Mouse (Mus musculus): ENCODE measurements around the gene Aff3. TPM values are rescaled to one million over a fixed set of nuclear protein-coding genes. Genes with fewer than 3 reads are reported as not detected.
A peak's percentile ranks its signal among the peaks of the same experiment; 100 is the strongest.

Aff3 gene
- polyA plus RNA-seq, 1 experiment from 2014 or later: 9.6 TPM

GRCm38 (mm10) chr1:38503431-38504089 is 161.2 kb downstream of the Aff3 start:
- peak overlapping the region; percentile 39; the same call in 1 of the 2 replicates for H3K27ac ChIP-seq (ENCODE audit: low read length)

GRCm38 (mm10) chr1:38502797-38503196 is 162.0 kb downstream of the Aff3 start:
- ATAC-seq: peak; percentile 79
- no peaks in the 10 kb centered on the region for H3K9me3 ChIP-seq (replicated peaks; ENCODE audit: control insufficient read depth, low read length, poor library complexity, severe bottlenecking)
- H3K4me2 ChIP-seq (ENCODE audit: low read length): no peak overlapping the region
- WGBS: 26% methylated on average over 7 of the region's 7 CpGs
- H3K27me3 ChIP-seq (ENCODE audit: control insufficient read depth, insufficient read depth, low read depth, low read length): no peaks in the 10 kb centered on the region
- H3K9ac ChIP-seq (ENCODE audit: low read depth, low read length): no peak overlapping the region
- peak overlapping the region; percentile 54; the same call in 1 of the 2 replicates for H3K27ac ChIP-seq (ENCODE audit: low read length)
- no peaks in the 10 kb centered on the region for H3K36me3 ChIP-seq (ENCODE audit: control insufficient read depth, insufficient read depth, low read length)
- peaks cover 19% of the 10 kb centered on the region for H3K4me1 ChIP-seq (ENCODE audit: control insufficient read depth, insufficient read depth, low read length)
- no peak overlapping the region for H3K4me3 ChIP-seq (ENCODE audit: low read depth, low read length)

More at GRCm38 (mm10) chr1:38503431-38504089, 161.2 kb downstream of the Aff3 start:
- no peaks in the 10 kb centered on the region for H3K36me3 ChIP-seq (ENCODE audit: control insufficient read depth, insufficient read depth, low read length)
- no peak overlapping the region for H3K4me2 ChIP-seq (ENCODE audit: low read length)
- H3K4me3 ChIP-seq (ENCODE audit: low read depth, low read length): no peak overlapping the region
- 32% methylated on average over 13 of the region's 13 CpGs for WGBS
- peak; percentile 16; the same call in 1 of the 2 replicates for ATAC-seq
- H3K27me3 ChIP-seq (ENCODE audit: control insufficient read depth, insufficient read depth, low read depth, low read length): no peaks in the 10 kb centered on the region
- H3K9me3 ChIP-seq (replicated peaks; ENCODE audit: control insufficient read depth, low read length, poor library complexity, severe bottlenecking): no peaks in the 10 kb centered on the region
- H3K4me1 ChIP-seq (ENCODE audit: control insufficient read depth, insufficient read depth, low read length): peaks cover 16% of the 10 kb centered on the region
- no peak overlapping the region for H3K9ac ChIP-seq (ENCODE audit: low read depth, low read length)

- Histone ChIP-seq H3K4me2 (ENCODE audit: low read length) (no peak overlapping the region), H3K27ac (ENCODE audit: low read length) (no peak overlapping the region), H3K36me3 (ENCODE audit: control insufficient read depth, insufficient read depth, low read length) (no peaks in the 10 kb centered on the region), H3K9me3 (replicated peaks; ENCODE audit: control insufficient read depth, low read length, poor library complexity, severe bottlenecking) (no peaks in the 10 kb centered on the region), H3K27me3 (ENCODE audit: control insufficient read depth, insufficient read depth, low read depth, low read length) (no peaks in the 10 kb centered on the region), H3K9ac (ENCODE audit: low read depth, low read length) (no peak overlapping the region), H3K4me3 (ENCODE audit: low read depth, low read length) (no peak overlapping the region), H3K4me1 (ENCODE audit: control insufficient read depth, insufficient read depth, low read length) (peaks cover 28% of the 10 kb centered on the region)
- WGBS: 88% methylated on average over 7 of the region's 7 CpGs
- ATAC-seq: no peak
Observed at GRCm38 (mm10) chr1:38501231-38501630, 163.5 kb downstream of the Aff3 start.

GRCm38 (mm10) chr1:38499500-38499899 is 165.3 kb downstream of the Aff3 start:
- no peak for ATAC-seq
- peaks cover 28% of the 10 kb centered on the region for H3K4me1 ChIP-seq (ENCODE audit: control insufficient read depth, insufficient read depth, low read length)
- H3K36me3 ChIP-seq (ENCODE audit: control insufficient read depth, insufficient read depth, low read length): no peaks in the 10 kb centered on the region
- WGBS: 87% methylated on average over 6 of the region's 6 CpGs
- no peaks in the 10 kb centered on the region for H3K27me3 ChIP-seq (ENCODE audit: control insufficient read depth, insufficient read depth, low read depth, low read length)
- H3K27ac ChIP-seq (ENCODE audit: low read length): no peak overlapping the region
- no peak overlapping the region for H3K4me3 ChIP-seq (ENCODE audit: low read depth, low read length)
- no peak overlapping the region for H3K4me2 ChIP-seq (ENCODE audit: low read length)
- no peaks in the 10 kb centered on the region for H3K9me3 ChIP-seq (replicated peaks; ENCODE audit: control insufficient read depth, low read length, poor library complexity, severe bottlenecking)
- no peak overlapping the region for H3K9ac ChIP-seq (ENCODE audit: low read depth, low read length)

GRCm38 (mm10) chr1:38497576-38497975 is 167.2 kb downstream of the Aff3 start:
- H3K27ac ChIP-seq (ENCODE audit: low read length): no peak overlapping the region
- H3K4me1 ChIP-seq (ENCODE audit: control insufficient read depth, insufficient read depth, low read length): peaks cover 21% of the 10 kb centered on the region
- H3K9me3 ChIP-seq (replicated peaks; ENCODE audit: control insufficient read depth, low read length, poor library complexity, severe bottlenecking): no peaks in the 10 kb centered on the region
- no peak for ATAC-seq
- no peaks in the 10 kb centered on the region for H3K36me3 ChIP-seq (ENCODE audit: control insufficient read depth, insufficient read depth, low read length)
- H3K9ac ChIP-seq (ENCODE audit: low read depth, low read length): no peak overlapping the region
- H3K27me3 ChIP-seq (ENCODE audit: control insufficient read depth, insufficient read depth, low read depth, low read length): no peaks in the 10 kb centered on the region
- no peak overlapping the region for H3K4me2 ChIP-seq (ENCODE audit: low read length)
- no peak overlapping the region for H3K4me3 ChIP-seq (ENCODE audit: low read depth, low read length)
- WGBS: 26% methylated on average over 6 of the region's 6 CpGs

GRCm38 (mm10) chr1:38496886-38497528 is 167.7 kb downstream of the Aff3 start:
- Histone ChIP-seq H3K27ac (ENCODE audit: low read length) (0 out of 2 replicates have a peak overlapping the region, but pooled peaks have one; percentile 35), H3K4me2 (ENCODE audit: low read length) (no peak overlapping the region), H3K27me3 (ENCODE audit: control insufficient read depth, insufficient read depth, low read depth, low read length) (no peaks in the 10 kb centered on the region), H3K4me1 (ENCODE audit: control insufficient read depth, insufficient read depth, low read length) (peaks cover 16% of the 10 kb centered on the region), H3K4me3 (ENCODE audit: low read depth, low read length) (no peak overlapping the region), H3K36me3 (ENCODE audit: control insufficient read depth, insufficient read depth, low read length) (no peaks in the 10 kb centered on the region), H3K9ac (ENCODE audit: low read depth, low read length) (no peak overlapping the region), H3K9me3 (replicated peaks; ENCODE audit: control insufficient read depth, low read length, poor library complexity, severe bottlenecking) (no peaks in the 10 kb centered on the region)
- WGBS: 56% methylated on average over 10 of the region's 10 CpGs
- ATAC-seq: peak; percentile 57

GRCm38 (mm10) chr1:38495284-38495683 is 169.5 kb downstream of the Aff3 start:
- peaks cover 12% of the 10 kb centered on the region for H3K4me1 ChIP-seq (ENCODE audit: control insufficient read depth, insufficient read depth, low read length)
- H3K4me3 ChIP-seq (ENCODE audit: low read depth, low read length): no peak overlapping the region
- no peaks in the 10 kb centered on the region for H3K36me3 ChIP-seq (ENCODE audit: control insufficient read depth, insufficient read depth, low read length)
- no peak overlapping the region for H3K27ac ChIP-seq (ENCODE audit: low read length)
- no peaks in the 10 kb centered on the region for H3K27me3 ChIP-seq (ENCODE audit: control insufficient read depth, insufficient read depth, low read depth, low read length)
- no peak overlapping the region for H3K9ac ChIP-seq (ENCODE audit: low read depth, low read length)
- no peak overlapping the region for H3K4me2 ChIP-seq (ENCODE audit: low read length)
- ATAC-seq: no peak
- WGBS: 98% methylated on average over 2 of the region's 2 CpGs
- H3K9me3 ChIP-seq (replicated peaks; ENCODE audit: control insufficient read depth, low read length, poor library complexity, severe bottlenecking): no peaks in the 10 kb centered on the region

- Histone ChIP-seq H3K4me1 (ENCODE audit: control insufficient read depth, insufficient read depth, low read length) (peaks cover 6% of the 10 kb centered on the region), H3K27me3 (ENCODE audit: control insufficient read depth, insufficient read depth, low read depth, low read length) (no peaks in the 10 kb centered on the region), H3K36me3 (ENCODE audit: control insufficient read depth, insufficient read depth, low read length) (no peaks in the 10 kb centered on the region), H3K9me3 (replicated peaks; ENCODE audit: control insufficient read depth, low read length, poor library complexity, severe bottlenecking) (no peaks in the 10 kb centered on the region), H3K9ac (ENCODE audit: low read depth, low read length) (no peak overlapping the region), H3K4me2 (ENCODE audit: low read length) (no peak overlapping the region), H3K27ac (ENCODE audit: low read length) (no peak overlapping the region), H3K4me3 (ENCODE audit: low read depth, low read length) (no peak overlapping the region)
- 88% methylated on average over 6 of the region's 6 CpGs for WGBS
- no peak for ATAC-seq
Observed at GRCm38 (mm10) chr1:38489733-38490132, 175.0 kb downstream of the Aff3 start.

GRCm38 (mm10) chr1:38488667-38489210 is 176.0 kb downstream of the Aff3 start:
- 43% methylated on average over 8 of the region's 8 CpGs for WGBS
- peak; percentile 61; the same call in 1 of the 2 replicates for ATAC-seq
- Histone ChIP-seq H3K27me3 (ENCODE audit: control insufficient read depth, insufficient read depth, low read depth, low read length) (no peaks in the 10 kb centered on the region), H3K36me3 (ENCODE audit: control insufficient read depth, insufficient read depth, low read length) (no peaks in the 10 kb centered on the region), H3K27ac (ENCODE audit: low read length) (peak overlapping the region; percentile 48; the same call in 1 of the 2 replicates), H3K9ac (ENCODE audit: low read depth, low read length) (no peak overlapping the region), H3K4me1 (ENCODE audit: control insufficient read depth, insufficient read depth, low read length) (peaks cover 6% of the 10 kb centered on the region), H3K4me3 (ENCODE audit: low read depth, low read length) (no peak overlapping the region), H3K4me2 (ENCODE audit: low read length) (no peak overlapping the region), H3K9me3 (replicated peaks; ENCODE audit: control insufficient read depth, low read length, poor library complexity, severe bottlenecking) (no peaks in the 10 kb centered on the region)

All from midbrain, embryonic 16.5 days (tissue).